Mouse (Mus musculus) lung, postnatal 25 days (tissue): ENCODE measurements around the gene Sult2a3.
"Not testable (repeated sequence)": the region's sequence is repeated elsewhere in the genome, so short reads cannot be mapped to it uniquely, and the experiment has no call there.

Experiments
- DNase-seq: peaks from one replicate; pipeline ENCODE4 v3.0.0; 2022; ENCODE audit warnings: low spot score

Gene Sult2a3

GRCm38 (mm10) chr7:14122944-14123343 lies at the start of gene Sult2a3:
TSS of gene Sult2a3 (minus strand) at chr7:14123044.
- DNase-seq: no peak

- no peak for DNase-seq
These were observed 2.4 kb downstream of the Sult2a3 start for GRCm38 (mm10) chr7:14120436-14120835.

- not testable (repeated sequence) for DNase-seq
These were observed 3.0 kb downstream of the Sult2a3 start for GRCm38 (mm10) chr7:14119865-14120264.

- no peak for DNase-seq
These were observed 6.1 kb downstream of the Sult2a3 start for GRCm38 (mm10) chr7:14116761-14117160.

- DNase-seq: not testable (repeated sequence)
These were observed 8.4 kb downstream of the Sult2a3 start for GRCm38 (mm10) chr7:14114471-14114870.

- not testable (repeated sequence) for DNase-seq
These were observed 75.0 kb downstream of the Sult2a3 start for GRCm38 (mm10) chr7:14047821-14048220.

- not testable (repeated sequence) for DNase-seq
These were observed 92.0 kb downstream of the Sult2a3 start for GRCm38 (mm10) chr7:14030831-14031230.
